Mouse (Mus musculus): ENCODE measurements around the gene Zfp706. TPM values are rescaled to one million over a fixed set of nuclear protein-coding genes. Genes with fewer than 3 reads are reported as not detected.

The Zfp706 gene
- polyA plus RNA-seq, 1 experiment from 2014 or later: 448 TPM

- Histone ChIP-seq H3K27me3 (no peaks in the 10 kb centered on the region), H3K4me2 (replicated peaks) (no peak overlapping the region), H3K9ac (no peak overlapping the region), H3K27ac (no peak overlapping the region), H3K4me3 (no peak overlapping the region), H3K36me3 (no peaks in the 10 kb centered on the region), H3K4me1 (peaks cover 23% of the 10 kb centered on the region), H3K9me3 (no peaks in the 10 kb centered on the region)
- ATAC-seq (ENCODE audit: low FRiP score, low read depth): no peak
- WGBS: 80% methylated on average over 13 of the region's 13 CpGs
These were observed 19.4 kb downstream of the Zfp706 start for GRCm38 (mm10) chr15:36987976-36988717.

GRCm38 (mm10) chr15:36987211-36987877 lies 20.2 kb downstream of the Zfp706 start:
- Histone ChIP-seq H3K4me3 (no peak overlapping the region), H3K27me3 (no peaks in the 10 kb centered on the region), H3K9ac (0 out of 2 replicates have a peak overlapping the region, but pooled peaks have one; percentile 31), H3K9me3 (no peaks in the 10 kb centered on the region), H3K4me2 (replicated peaks) (no peak overlapping the region), H3K36me3 (no peaks in the 10 kb centered on the region), H3K4me1 (peaks cover 23% of the 10 kb centered on the region), H3K27ac (peak overlapping the region; percentile 28; the same call in 1 of the 2 replicates)
- WGBS: 67% methylated on average over 6 of the region's 6 CpGs
- ATAC-seq (ENCODE audit: low FRiP score, low read depth): no peak

GRCm38 (mm10) chr15:36985567-36985925 lies 22.0 kb downstream of the Zfp706 start:
- no peaks in the 10 kb centered on the region for H3K36me3 ChIP-seq
- no peaks in the 10 kb centered on the region for H3K9me3 ChIP-seq
- no peak overlapping the region for H3K4me3 ChIP-seq
- H3K27me3 ChIP-seq: no peaks in the 10 kb centered on the region
- no peak overlapping the region for H3K4me2 ChIP-seq (replicated peaks)
- 26% methylated on average over 6 of the region's 6 CpGs for WGBS
- no peak overlapping the region for H3K9ac ChIP-seq
- no peak overlapping the region; the same call in 1 of the 2 replicates for H3K27ac ChIP-seq
- ATAC-seq (ENCODE audit: low FRiP score, low read depth): no peak
- peaks cover 32% of the 10 kb centered on the region for H3K4me1 ChIP-seq

- 15% methylated on average over 1 of the region's 1 CpGs for WGBS
- Histone ChIP-seq H3K4me2 (replicated peaks) (no peak overlapping the region), H3K4me1 (peaks cover 37% of the 10 kb centered on the region), H3K4me3 (no peak overlapping the region), H3K27me3 (no peaks in the 10 kb centered on the region), H3K9ac (no peak overlapping the region), H3K9me3 (no peaks in the 10 kb centered on the region), H3K36me3 (no peaks in the 10 kb centered on the region), H3K27ac (no peak overlapping the region; the same call in 1 of the 2 replicates)
- no peak for ATAC-seq (ENCODE audit: low FRiP score, low read depth)
These were observed 22.5 kb downstream of the Zfp706 start for GRCm38 (mm10) chr15:36984921-36985566.

GRCm38 (mm10) chr15:36983455-36983854 lies 24.1 kb downstream of the Zfp706 start:
- no peak overlapping the region for H3K4me2 ChIP-seq (replicated peaks)
- H3K9ac ChIP-seq: no peak overlapping the region
- no peaks in the 10 kb centered on the region for H3K27me3 ChIP-seq
- no peaks in the 10 kb centered on the region for H3K36me3 ChIP-seq
- H3K27ac ChIP-seq: no peak overlapping the region
- 64% methylated on average over 3 of the region's 3 CpGs for WGBS
- no peak overlapping the region for H3K4me3 ChIP-seq
- ATAC-seq (ENCODE audit: low FRiP score, low read depth): no peak
- peaks cover 47% of the 10 kb centered on the region for H3K4me1 ChIP-seq
- H3K9me3 ChIP-seq: no peaks in the 10 kb centered on the region

- Histone ChIP-seq H3K9me3 (no peaks in the 10 kb centered on the region), H3K27ac (0 out of 2 replicates have a peak overlapping the region, but pooled peaks have one; percentile 1), H3K36me3 (no peaks in the 10 kb centered on the region), H3K9ac (peak overlapping the region; percentile 51), H3K4me3 (peak overlapping the region; percentile 43), H3K27me3 (no peaks in the 10 kb centered on the region), H3K4me2 (replicated peaks) (peak overlapping the region; percentile 70), H3K4me1 (peaks cover 32% of the 10 kb centered on the region)
- no peak for ATAC-seq (ENCODE audit: low FRiP score, low read depth)
- 52% methylated on average over 8 of the region's 8 CpGs for WGBS
These were observed 27.3 kb downstream of the Zfp706 start for GRCm38 (mm10) chr15:36980238-36980637.

- H3K27me3 ChIP-seq: no peaks in the 10 kb centered on the region
- H3K4me3 ChIP-seq: peak overlapping the region; percentile 43
- H3K4me1 ChIP-seq: peaks cover 26% of the 10 kb centered on the region
- no peak overlapping the region for H3K27ac ChIP-seq
- peak overlapping the region; percentile 70 for H3K4me2 ChIP-seq (replicated peaks)
- peak overlapping the region; percentile 51 for H3K9ac ChIP-seq
- no peaks in the 10 kb centered on the region for H3K9me3 ChIP-seq
- WGBS: 6% methylated on average over 20 of the region's 20 CpGs
- no peaks in the 10 kb centered on the region for H3K36me3 ChIP-seq
- peak; percentile 79 for ATAC-seq (ENCODE audit: low FRiP score, low read depth)
These were observed 27.9 kb downstream of the Zfp706 start for GRCm38 (mm10) chr15:36979488-36980201.

- Histone ChIP-seq H3K27me3 (no peaks in the 10 kb centered on the region), H3K27ac (no peak overlapping the region), H3K9me3 (no peaks in the 10 kb centered on the region), H3K4me3 (peak overlapping the region; percentile 43), H3K9ac (peak overlapping the region; percentile 51), H3K36me3 (no peaks in the 10 kb centered on the region), H3K4me2 (replicated peaks) (peak overlapping the region; percentile 70), H3K4me1 (peaks cover 24% of the 10 kb centered on the region)
- WGBS: 41% methylated on average over 5 of the region's 5 CpGs
- no peak for ATAC-seq (ENCODE audit: low FRiP score, low read depth)
These were observed 28.4 kb downstream of the Zfp706 start for GRCm38 (mm10) chr15:36979159-36979487.

- Histone ChIP-seq H3K9me3 (no peaks in the 10 kb centered on the region), H3K9ac (no peak overlapping the region), H3K27ac (no peak overlapping the region), H3K36me3 (no peaks in the 10 kb centered on the region), H3K4me2 (replicated peaks) (no peak overlapping the region), H3K4me1 (peaks cover 24% of the 10 kb centered on the region), H3K27me3 (no peaks in the 10 kb centered on the region), H3K4me3 (no peak overlapping the region)
- 79% methylated on average over 8 of the region's 8 CpGs for WGBS
- no peak for ATAC-seq (ENCODE audit: low FRiP score, low read depth)
These were observed 29.8 kb downstream of the Zfp706 start for GRCm38 (mm10) chr15:36977823-36978222.

- Histone ChIP-seq H3K4me3 (no peak overlapping the region), H3K9ac (no peak overlapping the region), H3K4me1 (peaks cover 16% of the 10 kb centered on the region), H3K36me3 (no peaks in the 10 kb centered on the region), H3K27me3 (no peaks in the 10 kb centered on the region), H3K9me3 (no peaks in the 10 kb centered on the region), H3K27ac (no peak overlapping the region), H3K4me2 (replicated peaks) (no peak overlapping the region)
- WGBS: 75% methylated on average over 5 of the region's 5 CpGs
- no peak for ATAC-seq (ENCODE audit: low FRiP score, low read depth)
These were observed 31.9 kb downstream of the Zfp706 start for GRCm38 (mm10) chr15:36975690-36976089.

GRCm38 (mm10) chr15:36975256-36975620 lies 32.3 kb downstream of the Zfp706 start:
- WGBS: 76% methylated on average over 2 of the region's 2 CpGs

More at GRCm38 (mm10) chr15:36975256-36975620, 32.3 kb downstream of the Zfp706 start:
- no peak for ATAC-seq (ENCODE audit: low FRiP score, low read depth)
- Histone ChIP-seq H3K27ac (no peak overlapping the region), H3K9ac (no peak overlapping the region), H3K36me3 (no peaks in the 10 kb centered on the region), H3K4me1 (peaks cover 12% of the 10 kb centered on the region), H3K4me2 (replicated peaks) (no peak overlapping the region), H3K9me3 (no peaks in the 10 kb centered on the region), H3K27me3 (no peaks in the 10 kb centered on the region), H3K4me3 (no peak overlapping the region)
